Mouse (Mus musculus): ENCODE data around the gene Shbg. TPM values are rescaled to one million over a fixed set of nuclear protein-coding genes. Genes with fewer than 3 reads are reported as not detected.
"Not testable (repeated sequence)": the region's sequence is repeated elsewhere in the genome, so short reads cannot be mapped to it uniquely, and the experiment has no call there.

The Shbg gene
- total RNA-seq, 2 experiments from 2014 or later = not detected

DNA sequence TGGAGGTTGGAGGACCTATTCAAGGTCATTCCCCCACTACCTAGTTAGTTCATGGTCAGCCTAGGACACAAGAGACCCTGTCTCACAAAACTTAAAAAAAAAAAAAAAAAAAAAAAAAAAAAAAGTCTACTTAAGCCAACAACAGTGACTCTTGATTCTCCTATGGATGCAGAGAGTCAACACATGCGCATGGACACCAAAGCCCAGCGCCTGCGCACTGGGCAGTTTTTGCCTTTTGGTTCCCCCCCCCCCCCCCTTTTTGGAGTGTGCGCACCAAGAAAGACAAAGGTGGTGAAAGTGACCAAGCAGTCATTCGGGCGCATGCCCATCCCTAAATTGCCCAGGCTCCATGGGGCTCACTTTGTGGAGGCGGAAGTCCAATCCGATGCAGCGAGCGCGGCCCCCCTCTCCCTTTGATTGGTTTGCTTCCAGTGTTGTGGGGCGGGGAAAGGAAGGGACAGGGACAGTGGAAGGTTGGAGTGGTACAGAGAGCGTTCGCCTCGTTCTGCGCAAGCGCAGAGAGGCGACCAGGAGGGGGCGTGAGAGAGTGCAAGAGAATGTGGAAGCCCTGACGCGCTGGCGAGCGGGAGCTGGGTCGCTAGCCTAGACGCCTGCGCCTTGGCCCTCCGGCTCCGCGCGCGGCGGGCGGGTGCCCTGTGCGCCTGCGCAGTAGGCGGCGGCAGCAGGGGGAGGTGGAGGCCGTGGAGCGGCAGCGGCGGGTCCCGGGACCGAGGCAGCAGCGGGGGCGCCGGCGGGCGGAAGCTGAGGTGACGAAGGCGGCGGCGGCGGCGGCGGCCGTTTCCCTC lies 14.8 kb upstream of the Shbg start, which contains the start of gene Fxr2:
Gene Fxr2 (plus strand): TSS at position 707 of the 806 bp plus-strand sequence.
- peak; percentile 100 for DNase-seq (ENCODE audit: low spot score in 2 of 2)

DNA sequence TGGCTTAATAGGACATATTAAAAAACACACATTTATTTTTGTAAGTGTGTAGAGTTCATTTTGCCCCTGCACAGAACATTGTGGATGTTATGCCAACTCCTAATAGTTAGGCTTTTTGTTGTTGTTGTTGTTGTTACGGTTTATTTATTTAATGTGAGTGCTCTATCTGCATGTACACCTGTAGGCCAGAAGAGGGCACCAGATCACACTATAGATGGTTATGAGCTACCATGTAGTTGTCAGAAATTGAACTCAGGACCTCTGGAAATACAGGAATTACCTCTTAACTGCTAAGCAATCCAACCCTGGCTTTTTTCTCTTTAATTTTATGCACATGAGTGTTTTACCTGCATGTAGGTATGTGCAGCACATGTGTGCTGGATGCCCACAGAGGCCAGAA lies 12.1 kb upstream of the Shbg start:
- no peak for DNase-seq (ENCODE audit: low spot score in 2 of 2)

DNA sequence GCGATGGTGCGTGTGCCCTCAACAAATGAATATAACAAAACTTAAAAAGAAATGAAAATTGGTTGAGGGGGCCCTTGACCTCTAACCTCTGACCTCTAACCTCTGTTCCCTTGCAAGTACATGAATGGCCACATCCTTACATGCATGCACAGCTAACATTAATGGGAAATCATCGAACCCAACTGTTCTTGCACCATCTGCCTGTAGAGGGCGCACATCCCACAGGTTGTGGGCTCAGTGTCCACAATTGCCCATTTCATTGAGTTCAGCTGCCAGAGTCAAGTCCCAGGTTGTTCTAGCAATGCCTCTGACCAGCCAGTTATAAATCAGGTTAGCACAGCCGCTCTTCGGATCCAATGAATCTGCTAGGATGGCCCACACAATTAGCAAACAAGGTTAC lies 10.6 kb upstream of the Shbg start:
- DNase-seq (ENCODE audit: low spot score in 2 of 2) = peak; percentile 75 to 77

DNA sequence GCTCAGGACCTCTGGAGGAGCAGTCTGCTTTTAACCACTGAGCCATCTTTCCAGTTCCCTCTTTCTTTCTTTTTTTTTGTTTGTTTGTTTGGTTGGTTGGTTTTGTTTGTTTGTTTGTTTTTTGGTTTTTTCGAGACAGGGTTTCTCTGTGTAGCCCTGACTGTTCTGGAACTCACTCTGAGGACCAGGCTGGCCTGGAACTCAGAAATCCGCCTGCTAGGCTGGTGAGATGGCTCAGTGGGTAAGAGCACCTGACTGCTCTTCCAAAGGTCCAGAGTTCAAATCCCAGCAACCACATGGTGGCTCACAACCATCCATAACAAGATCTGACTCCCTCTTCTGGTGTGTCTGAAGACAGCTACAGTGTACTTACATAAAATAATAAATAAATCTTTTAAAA lies 6.6 kb upstream of the Shbg start:
- DNase-seq (ENCODE audit: low spot score in 2 of 2) = not testable (repeated sequence)

DNA sequence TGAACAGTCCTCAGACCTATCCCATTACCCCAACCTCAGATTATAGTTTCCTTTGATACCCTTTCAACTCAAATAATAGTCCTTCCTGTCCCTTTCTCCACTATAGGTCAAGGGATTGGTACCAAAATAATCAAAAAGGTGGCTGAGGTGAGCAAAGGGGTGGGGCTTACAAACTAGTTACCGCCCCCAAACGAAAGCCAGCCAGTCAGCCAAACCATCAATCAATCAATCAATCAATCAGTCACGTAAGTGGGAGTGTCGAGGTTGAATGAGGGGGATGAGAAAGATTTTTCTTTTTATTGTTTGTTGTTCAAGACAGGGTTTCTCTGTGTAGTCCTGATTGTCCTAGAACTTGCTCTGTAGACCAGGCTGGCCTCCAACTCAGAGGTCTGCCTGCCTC lies 5.3 kb upstream of the Shbg start:
- no peak for DNase-seq (ENCODE audit: low spot score in 2 of 2)

DNA sequence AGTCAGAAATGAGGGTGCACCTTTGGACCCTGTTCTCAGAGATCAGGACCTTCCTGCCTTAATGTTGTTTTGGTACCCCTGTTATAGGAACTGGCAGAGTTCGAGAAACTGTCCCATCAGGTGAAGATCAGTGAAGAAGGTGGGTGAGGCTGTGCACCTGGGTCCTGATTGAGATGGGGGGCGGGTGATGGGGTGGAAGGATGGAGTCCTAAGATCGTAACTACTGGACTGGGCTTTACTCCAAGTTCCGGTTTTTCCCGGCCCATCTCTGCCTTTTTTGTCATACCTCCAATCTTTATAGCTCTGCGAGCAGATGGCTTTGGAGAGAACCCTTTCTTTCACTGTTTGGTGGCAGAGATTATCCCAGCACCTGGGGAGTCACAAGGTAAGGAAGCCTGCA lies 4.7 kb upstream of the Shbg start:
- DNase-seq (ENCODE audit: low spot score in 2 of 2) = peak in 1 of 2 experiments; percentile 24

DNA sequence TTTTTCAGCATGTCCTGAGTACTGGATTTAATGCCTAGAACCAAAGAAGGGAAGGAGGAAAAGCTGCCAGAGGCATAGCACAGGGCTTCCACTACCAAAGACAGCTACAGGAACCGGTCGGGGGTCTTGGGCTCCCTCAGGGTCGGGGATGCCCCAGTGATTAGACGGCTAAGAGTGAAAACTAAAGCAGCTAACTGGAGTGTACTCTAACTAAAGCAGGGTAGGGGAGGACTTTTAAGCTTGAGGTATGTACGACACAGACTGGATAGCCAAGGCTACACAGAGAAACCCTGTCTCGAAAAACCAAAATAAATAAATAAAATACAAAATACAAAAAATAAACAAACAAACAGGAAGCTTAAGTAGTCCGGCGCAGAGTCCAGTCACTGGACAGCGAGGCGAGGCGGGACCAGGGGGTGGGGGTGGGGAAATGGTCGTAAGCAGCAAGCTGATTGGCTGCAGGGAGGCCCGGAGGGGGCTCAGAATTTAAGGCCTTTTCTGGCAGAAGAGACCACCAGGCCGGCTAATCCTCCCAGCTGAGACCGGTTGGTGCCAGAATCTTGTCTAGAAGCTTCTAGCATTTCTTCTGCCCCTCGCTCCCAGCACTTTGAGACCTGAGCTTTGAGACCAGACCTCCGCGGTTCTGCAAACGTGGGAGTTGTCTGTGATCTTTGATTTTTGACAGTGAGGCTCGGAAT lies 4.0 kb upstream of the Shbg start, which contains the start of gene Sat2:
Gene Sat2 (plus strand): TSS at position 454 of the 698 bp plus-strand sequence.
- peak; percentile 65 to 69 for DNase-seq (ENCODE audit: low spot score in 2 of 2)

DNA sequence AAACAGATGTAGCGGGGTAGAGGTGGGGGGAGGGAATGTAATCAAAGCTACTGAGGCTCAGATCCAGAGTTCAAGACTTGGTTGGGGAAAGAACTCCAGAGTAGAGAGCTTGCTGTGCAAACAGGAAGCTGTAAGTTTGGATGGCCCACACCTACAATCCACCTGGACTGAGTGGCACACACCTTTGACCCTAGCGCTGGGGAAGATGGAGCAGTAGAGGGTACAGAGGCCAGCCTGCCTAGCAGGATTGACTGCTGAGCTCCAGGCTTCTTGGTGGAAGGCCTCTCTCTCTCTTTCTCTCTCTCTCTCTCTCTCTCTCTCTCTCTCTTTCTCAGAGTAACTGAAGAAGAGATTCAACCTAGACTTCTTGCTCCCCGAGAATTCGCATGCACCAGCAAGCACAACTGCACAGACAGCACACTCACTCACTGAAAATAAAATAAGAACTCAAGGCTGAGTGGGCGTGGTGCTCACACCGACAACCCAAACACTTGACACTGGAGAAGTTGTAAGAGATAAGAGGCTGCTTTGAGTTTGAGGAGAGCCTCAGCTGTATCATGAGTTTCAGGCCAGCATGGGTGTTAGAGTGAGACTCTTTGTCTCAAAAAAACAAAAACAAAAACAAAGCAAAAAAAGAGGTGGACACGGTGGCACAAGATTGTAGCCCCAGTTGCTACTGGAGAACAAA lies 2.8 kb upstream of the Shbg start:
- no peak for DNase-seq (ENCODE audit: low spot score in 2 of 2)

DNA sequence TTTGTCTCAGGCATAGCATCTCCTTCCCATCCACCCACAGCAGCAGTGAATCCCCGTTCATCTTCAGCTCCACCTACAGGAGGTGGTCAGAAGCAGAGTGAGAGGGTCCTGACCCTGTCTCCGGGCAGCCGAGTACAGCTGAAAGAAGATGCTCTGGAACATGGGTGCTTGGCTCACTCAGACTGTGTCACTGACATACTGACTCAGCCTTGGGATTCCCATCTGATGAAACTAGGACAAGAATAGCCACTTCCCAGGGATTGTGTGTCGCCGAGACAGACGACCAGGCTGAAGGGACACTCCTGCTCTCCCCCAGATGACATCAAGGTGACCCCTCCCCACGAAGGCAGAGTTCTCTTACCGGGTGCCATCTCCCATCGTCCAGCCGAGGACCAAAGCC lies 924 bp downstream of the Shbg start:
- DNase-seq (ENCODE audit: low spot score in 2 of 2) = no peak

DNA sequence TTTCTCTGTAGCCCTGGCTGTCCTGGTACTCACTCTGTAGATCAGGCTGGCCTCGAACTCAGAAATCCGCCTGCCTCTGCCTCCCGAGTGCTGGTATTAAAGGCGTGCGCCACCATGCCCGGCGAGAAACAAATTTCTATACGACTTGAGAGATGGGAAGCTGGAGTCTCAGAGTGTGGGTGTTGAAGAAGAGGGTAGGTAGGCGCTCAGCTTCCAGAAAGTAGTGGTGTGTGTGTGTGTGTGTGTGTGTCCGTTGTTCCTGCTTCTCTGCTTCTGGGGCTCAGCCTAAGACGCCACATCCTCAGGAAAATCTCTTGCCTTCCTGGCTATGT lies 3.5 kb downstream of the Shbg start:
- DNase-seq (ENCODE audit: low spot score in 2 of 2) = not testable (repeated sequence)

DNA sequence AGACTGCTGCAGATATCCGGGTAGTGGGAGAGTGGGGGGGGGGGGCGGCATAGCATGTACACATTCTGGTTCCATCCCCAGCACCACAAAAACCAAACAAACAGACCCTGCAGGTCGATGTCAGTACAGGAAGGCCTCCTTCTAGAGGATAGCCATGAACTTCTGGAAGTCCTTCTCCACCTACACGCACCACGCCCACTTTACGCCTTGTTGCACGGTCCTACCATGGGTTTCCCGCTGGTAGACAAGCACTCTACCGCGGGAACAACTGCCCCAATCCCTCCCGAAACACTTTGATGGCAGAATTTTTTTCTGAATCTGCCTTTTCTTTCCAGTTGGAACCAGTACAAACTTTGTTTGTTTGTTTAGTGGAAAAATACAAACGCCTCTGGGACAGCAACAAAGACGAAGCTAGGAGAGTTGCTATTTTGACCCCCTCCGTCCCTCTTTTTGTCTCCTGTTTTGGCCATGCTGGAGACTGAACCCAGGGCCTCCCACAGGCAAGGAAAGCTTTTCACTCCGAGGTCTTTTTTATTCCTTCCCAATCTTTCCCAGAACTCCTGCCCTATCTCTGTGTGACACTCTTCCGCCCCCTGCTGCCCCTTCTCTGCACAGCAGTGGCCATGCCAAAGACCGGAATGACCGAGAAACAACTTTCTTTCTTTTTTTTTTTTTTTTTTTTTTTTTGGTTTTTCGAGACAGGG lies 4.0 kb downstream of the Shbg start:
- DNase-seq (ENCODE audit: low spot score in 2 of 2) = peak; percentile 89 to 90

DNA sequence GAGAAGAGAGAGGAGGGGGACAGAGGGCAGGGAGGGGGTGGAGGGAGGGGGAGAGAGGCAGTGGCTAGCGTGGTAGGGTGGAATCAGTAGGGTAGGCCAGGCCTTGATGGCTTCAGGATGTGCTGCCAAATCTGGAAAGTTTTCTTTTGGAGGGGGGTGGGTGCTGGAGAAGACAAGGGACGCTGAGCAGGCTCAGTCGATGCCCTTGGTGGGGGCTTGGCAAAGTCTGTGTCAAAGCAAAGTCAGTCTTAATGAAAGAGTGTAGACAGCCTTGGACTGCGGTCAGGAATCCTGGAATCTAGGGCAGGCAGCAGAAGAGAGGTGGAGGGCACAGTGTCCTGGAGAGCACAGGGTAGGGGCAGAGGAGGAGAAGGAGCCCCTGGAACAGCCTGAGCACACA lies 6.8 kb downstream of the Shbg start:
- DNase-seq (ENCODE audit: low spot score in 2 of 2) = no peak

DNA sequence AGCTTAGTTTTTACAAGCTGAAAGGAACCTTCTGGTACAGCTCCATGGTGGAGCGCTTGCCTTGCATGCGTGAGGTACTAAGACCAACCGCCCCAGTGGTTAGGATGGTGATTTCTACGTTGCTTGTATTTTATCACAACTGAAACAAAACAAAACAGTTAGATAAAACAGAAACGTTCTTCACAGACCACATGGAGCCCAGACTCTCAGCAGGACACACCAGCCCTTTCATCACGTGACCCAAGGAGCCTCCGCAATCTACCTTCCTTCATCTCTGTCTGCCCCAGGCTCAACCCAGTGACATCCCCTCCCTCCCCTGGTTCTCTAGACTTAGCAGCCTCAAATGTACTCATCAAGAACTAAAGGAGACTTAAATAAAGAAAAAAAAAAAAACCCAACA lies 8.3 kb downstream of the Shbg start:
- DNase-seq (ENCODE audit: low spot score in 2 of 2) = no peak

DNA sequence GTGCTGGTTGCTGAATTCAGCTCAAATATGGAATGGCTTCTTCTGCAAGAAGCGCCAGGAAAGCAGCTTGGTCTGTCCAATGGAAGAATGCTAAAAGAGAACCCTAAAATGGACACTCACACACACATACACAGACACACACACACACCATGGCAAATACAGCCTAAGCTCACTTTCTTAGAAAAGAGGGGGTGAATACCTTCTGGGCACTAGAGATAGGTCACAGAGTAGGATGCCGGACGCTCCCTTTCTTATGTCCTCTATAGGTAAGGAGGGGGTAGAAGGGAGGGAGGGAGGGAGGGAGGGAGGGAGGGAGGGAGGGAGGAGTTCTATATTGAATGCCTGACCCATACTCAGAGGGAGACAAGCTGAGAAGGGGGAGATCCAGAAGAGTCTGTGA lies 9.2 kb downstream of the Shbg start:
- no peak for DNase-seq (ENCODE audit: low spot score in 2 of 2)

DNA sequence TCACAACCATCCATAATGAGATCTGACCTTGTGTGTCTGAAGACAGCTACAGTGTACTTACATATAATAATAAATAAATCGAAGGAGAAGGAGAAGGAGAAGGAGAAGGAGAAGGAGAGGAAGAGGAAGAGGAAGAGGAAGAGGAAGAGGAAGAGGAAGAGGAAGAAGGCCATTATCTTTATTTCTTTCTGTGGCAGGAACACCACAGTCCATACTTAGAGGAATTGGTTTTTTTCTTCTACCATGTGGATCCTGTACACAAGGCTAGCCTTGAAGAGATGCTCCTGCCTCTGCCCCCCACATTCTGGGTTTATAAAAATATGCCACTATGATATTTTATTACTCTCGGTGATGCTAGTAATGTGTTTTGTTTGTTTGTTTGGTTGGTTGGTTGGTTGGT lies 10.9 kb downstream of the Shbg start:
- no peak for DNase-seq (ENCODE audit: low spot score in 2 of 2)

DNA sequence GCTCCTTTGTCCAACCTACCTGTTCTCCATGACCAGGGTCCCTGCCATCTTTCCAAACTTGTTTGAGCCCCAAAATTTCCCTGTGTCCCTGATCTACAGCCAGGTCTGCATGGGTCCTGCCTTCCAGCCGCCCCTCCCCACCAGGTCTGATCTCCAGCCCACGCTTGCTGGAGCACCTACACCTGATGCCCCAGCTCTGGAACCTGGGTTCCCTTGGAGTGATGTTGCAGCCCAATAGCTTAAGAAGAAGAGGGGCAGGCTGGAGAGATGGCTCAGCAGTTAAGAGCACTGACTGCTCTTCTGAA lies 11.3 kb downstream of the Shbg start:
- DNase-seq (ENCODE audit: low spot score in 2 of 2) = no peak

DNA sequence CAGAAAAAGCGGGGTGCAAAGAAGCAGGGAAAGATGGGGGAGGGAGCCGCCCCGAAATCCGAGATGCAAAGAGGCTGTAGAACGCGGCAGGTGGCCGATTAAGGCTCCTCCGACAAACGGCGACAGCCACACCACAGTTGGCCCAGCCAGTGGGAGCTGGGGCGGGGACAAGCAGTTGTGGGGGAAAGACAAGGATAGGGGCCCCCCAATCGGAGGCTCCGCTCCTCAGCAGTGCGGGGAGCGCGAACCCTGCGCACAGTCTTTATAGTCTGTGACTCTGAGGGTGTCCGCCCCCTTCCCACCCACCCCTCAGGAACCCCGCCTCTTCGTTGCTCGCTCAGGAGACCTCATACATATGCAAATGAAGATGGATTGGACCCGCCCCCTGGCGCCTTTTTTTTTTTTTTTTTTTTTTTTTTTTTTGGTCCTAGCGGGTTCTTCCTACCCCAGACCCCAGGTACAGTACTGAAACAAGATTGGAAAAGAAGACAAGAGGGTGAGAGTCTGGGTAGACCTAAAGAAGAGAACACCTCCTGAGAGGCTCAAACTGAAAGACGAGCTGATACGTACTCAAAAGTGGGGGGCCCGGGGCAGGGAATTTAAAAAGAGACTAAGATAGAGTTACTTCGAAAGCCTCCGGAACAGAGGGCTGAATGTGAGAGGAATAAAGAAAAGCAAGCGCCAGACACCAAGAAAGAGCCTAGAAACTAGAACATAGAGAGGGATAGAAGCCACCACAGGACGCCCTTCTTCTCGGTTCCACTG lies 11.8 kb downstream of the Shbg start, which contains the start of gene Atp1b2:
Gene Atp1b2 (minus strand): TSS at position 217 of the 765 bp plus-strand sequence.
- peak; percentile 86 to 91 for DNase-seq (ENCODE audit: low spot score in 2 of 2)

DNA sequence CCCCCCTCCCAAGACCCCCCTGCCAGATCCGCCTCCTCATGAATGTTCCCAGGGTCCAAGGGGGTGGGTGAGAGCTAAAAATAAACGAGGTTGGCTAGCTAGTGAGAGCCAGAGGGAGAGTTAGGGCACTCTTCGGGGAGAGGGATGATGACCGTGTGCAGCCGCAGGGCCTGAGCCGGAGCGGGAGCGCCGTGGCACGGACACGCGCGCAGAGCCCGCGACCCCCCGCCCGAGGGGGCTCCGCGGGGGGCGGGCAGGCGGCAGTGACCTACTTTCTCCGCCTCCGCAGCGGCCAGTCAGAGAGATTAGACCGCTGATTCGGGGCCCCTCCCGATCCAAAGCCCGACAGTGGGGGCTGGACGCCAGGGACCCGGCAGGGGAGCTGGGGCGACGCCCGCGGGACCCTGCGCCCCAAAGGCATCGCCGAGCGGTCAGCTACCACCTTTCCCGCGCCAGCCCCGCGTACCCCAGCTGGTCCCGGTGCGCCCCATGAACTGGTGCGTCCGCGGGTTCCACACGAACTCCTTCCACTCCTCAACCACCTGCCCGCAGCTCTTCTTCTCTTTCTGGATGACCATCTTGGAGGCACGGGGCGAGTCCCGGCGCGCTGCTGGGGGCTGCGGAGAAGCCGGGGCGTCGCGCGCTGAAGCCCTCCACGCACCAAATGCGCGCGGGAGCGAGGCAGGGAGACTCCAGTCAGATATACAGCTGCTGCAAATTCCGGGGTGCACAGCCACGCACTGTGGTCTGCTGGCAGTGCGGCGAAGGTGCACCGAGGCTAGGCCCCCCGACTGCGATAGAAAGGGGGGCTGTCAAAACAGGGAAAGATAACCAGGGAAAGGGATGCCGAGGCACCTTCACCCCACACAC lies 12.7 kb downstream of the Shbg start:
- DNase-seq (ENCODE audit: low spot score in 2 of 2) = peak; percentile 49 to 66

DNA sequence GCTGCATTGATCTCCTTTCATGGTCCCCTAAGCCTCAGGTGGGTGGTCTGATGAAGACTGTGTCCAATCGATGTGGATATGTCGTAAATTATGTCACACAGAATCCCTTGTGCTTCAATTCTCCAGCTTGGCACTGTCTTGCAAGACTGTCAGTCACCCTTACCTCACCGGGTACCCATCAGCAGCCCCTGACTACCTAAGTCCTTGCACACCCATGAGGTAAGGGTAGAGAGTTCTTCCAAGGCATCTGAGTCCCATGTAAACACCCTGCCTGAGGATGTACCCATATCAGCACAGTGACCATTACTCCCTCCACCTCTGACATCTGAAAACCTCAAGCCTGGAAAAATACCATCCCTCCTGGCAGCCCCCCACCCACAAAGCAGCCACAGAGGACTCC lies 13.4 kb downstream of the Shbg start:
- DNase-seq (ENCODE audit: low spot score in 2 of 2) = no peak

DNA sequence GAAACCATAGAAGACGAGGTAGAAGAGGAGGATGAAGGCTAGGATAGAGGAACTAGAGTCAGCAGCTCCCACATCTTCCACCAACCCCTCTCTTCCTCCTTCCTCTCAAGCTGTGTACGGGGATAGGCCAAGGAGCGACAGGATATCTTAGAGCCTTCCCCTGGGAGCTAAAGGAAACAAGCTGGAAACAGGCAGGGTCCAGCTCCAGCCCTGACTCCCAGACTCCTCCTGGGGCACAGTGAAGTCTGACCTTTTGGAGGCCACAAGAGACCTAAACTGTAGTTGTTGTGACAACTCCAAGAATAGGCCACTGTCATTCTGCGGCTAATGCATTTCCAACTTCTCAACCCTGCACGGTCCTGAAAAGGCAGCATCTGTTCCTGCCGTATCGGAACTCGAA lies 14.2 kb downstream of the Shbg start:
- no peak for DNase-seq (ENCODE audit: low spot score in 2 of 2)
